Mouse (Mus musculus) E14TG2a.4 (cell line): ENCODE results near the gene Csdc2.

ENCODE experiments used
- H3K27me3 ChIP-seq: 2 replicates; pipeline ENCODE4 v1.6.1; 2014; ENCODE audit warnings: low read length, control low read depth; ENCODE audit not compliant: insufficient read depth
- H3K36me3 ChIP-seq: 2 replicates; pipeline ENCODE4 v1.6.1; 2014; ENCODE audit warnings: low read length, control low read depth; ENCODE audit not compliant: insufficient read depth
- H3K4me1 ChIP-seq: replicated peaks from 2 replicates; pipeline ENCODE4 v1.6.1; 2014; ENCODE audit warnings: low read depth, low read length, control low read depth
- H3K4me3 ChIP-seq: replicated peaks from 2 replicates; pipeline ENCODE4 v1.5.1; 2014; ENCODE audit warnings: mild to moderate bottlenecking, low read length
- H3K9me3 ChIP-seq: 2 replicates; pipeline ENCODE4 v1.6.1; 2014; ENCODE audit warnings: low read length, control low read depth
- CTCF ChIP-seq: conservative IDR thresholded peaks from 2 replicates; pipeline ENCODE4 v1.5.1; 2014; ENCODE audit warnings: low read length
- NANOG ChIP-seq: IDR thresholded peaks from 2 replicates; pipeline ENCODE4 v1.6.1; 2014; ENCODE audit warnings: borderline replicate concordance, low read length, mixed read lengths
- POU5F1 ChIP-seq: IDR thresholded peaks from 2 replicates; pipeline ENCODE4 v1.6.1; 2014; ENCODE audit warnings: low read length, borderline replicate concordance

The Csdc2 gene

GRCm38 (mm10) chr15:81985267-81986161 lies 49.0 kb downstream of the Csdc2 start:
- TF ChIP-seq POU5F1 (no peak), CTCF (no peak), NANOG (no peak)
- H3K4me3 ChIP-seq: no peak overlapping the region
- no peaks in the 10 kb centered on the region for H3K9me3 ChIP-seq
- H3K27me3 ChIP-seq: no peaks in the 10 kb centered on the region
- no peaks in the 10 kb centered on the region for H3K36me3 ChIP-seq
- peaks cover 27% of the 10 kb centered on the region for H3K4me1 ChIP-seq

GRCm38 (mm10) chr15:81987646-81988045 lies 51.1 kb downstream of the Csdc2 start, which contains the start of gene Xrcc6:
TSS of gene Xrcc6 (plus strand) at chr15:81987835.
- H3K27me3 ChIP-seq: no peaks in the 10 kb centered on the region

DNA sequence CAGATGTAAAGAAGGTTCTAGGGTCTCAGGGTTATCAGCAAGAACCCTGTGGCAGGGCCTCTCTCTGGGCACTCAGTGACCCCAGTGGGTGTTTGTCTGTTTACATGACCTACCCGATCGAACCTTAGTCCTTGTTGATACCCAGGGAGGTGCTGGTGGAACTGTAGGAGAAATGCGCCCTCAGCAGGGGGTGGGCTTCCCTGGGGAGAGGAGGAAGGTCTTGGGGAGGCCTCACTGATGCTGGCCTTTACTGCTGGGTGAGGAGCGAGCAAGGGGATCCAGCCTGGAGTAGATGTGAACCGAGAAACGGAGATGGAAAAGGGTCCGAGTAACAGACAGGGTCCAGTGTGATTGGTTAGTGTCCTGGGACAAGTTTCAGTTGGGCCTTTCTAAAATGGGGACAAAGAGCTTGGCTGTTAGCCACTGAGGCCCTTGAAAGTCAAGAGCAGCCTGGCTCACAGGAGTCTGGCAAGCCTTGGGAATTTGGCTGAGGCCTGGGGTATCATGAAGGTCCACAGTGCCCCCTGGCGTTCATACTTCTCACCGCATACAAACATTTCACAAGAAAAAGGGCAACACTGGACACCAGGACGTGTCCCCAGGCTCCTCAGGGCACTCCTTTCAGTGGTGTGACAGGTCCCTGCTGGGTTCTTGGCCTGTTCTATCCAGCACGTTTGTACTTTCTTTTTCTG lies 53.0 kb downstream of the Csdc2 start:
- no peaks in the 10 kb centered on the region for H3K9me3 ChIP-seq
- peaks cover 63% of the 10 kb centered on the region for H3K4me1 ChIP-seq
- H3K4me3 ChIP-seq: no peak overlapping the region
- peaks cover 21% of the 10 kb centered on the region for H3K36me3 ChIP-seq
- no peaks in the 10 kb centered on the region for H3K27me3 ChIP-seq
- TF ChIP-seq CTCF: peak; percentile 72
- no peak for TF ChIP-seq NANOG
- TF ChIP-seq POU5F1: no peak

More at GRCm38 (mm10) chr15:81987646-81988045, 51.1 kb downstream of the Csdc2 start, which contains the start of gene Xrcc6:
- Histone ChIP-seq H3K36me3 (peaks cover 2% of the 10 kb centered on the region; the same call in 1 of the 2 replicates), H3K4me3 (no peak within 1 kb of the TSS), H3K4me1 (peaks cover 47% of the 10 kb centered on the region), H3K9me3 (no peaks in the 10 kb centered on the region)
- TF ChIP-seq POU5F1 (no peak), CTCF (no peak), NANOG (no peak)

DNA sequence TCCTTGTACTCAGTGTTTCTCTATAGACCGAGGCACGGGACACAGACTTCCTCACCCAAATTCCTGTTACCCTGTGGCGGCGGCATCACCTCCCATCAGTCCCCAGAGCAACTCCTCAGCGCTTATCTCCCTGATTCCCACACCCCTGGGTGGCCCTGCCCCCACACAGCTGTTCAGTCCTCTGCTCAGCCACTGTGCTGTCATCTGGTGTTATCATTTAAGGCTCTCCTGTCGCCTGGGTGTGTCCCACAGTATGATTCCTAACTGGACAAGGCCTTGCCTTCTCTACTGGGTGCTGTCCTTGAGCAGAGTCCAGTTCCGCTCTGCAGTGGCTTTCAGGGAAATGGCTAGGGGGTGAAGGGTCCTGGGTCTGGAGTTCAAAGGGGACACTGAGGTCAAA lies 54.0 kb downstream of the Csdc2 start:
- peaks cover 29% of the 10 kb centered on the region for H3K36me3 ChIP-seq
- TF ChIP-seq CTCF (no peak), POU5F1 (no peak), NANOG (no peak)
- no peak overlapping the region for H3K4me3 ChIP-seq
- no peaks in the 10 kb centered on the region for H3K27me3 ChIP-seq
- H3K9me3 ChIP-seq: no peaks in the 10 kb centered on the region
- H3K4me1 ChIP-seq: peaks cover 63% of the 10 kb centered on the region

DNA sequence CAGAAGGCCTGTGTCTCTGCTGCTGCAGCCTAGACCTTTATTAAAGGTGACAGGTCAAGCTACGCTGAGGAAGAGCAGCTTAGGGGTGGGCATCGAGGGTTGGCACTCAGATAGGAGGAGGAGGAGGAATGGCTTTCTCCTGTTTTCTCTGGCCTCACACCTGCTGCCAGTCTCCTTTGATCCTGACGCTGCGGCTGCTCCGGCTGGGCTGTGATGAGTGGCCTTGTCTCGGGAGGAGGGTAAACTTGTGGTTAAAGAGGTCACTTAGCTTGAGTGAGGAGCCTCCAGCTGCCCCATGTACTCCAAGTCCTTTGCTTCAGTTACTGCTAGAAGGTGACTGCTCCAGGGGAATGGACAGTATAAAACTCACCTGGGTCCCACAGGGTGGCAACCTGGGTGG lies 57.4 kb downstream of the Csdc2 start:
- Histone ChIP-seq H3K27me3 (no peaks in the 10 kb centered on the region), H3K36me3 (peaks cover 62% of the 10 kb centered on the region), H3K4me1 (peaks cover 82% of the 10 kb centered on the region), H3K4me3 (no peak overlapping the region), H3K9me3 (no peaks in the 10 kb centered on the region)
- TF ChIP-seq CTCF (no peak), POU5F1 (no peak), NANOG (no peak)
